Mouse (Mus musculus) forelimb bud, embryonic 11.5 days (tissue): ENCODE data around the gene Ifi209.
"Not testable (repeated sequence)": the region's sequence is repeated elsewhere in the genome, so short reads cannot be mapped to it uniquely, and the experiment has no call there.

Source experiments
- DNase-seq: peaks from one replicate; pipeline ENCODE4 v3.0.0-alpha.2; 2012; ENCODE audit warnings: low read depth, low spot score

Gene Ifi209

DNA sequence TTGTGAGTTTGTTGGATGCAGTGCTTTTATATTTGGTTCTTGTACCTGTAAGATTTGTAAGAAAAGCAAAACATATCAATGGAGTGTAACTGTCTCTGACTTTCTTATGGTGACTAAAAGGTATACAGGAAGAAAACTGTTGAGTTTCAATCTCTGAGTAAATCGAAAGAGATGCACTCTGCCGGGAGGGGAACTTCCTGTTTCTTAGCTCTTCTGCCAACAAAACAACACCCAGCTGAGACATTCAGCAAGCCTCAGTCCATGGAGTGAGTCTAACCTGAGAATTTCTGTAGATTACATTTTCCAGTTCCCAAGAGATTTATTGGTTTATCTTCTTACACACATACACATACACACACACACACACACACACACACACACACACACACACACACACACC, at the start of gene Ifi209:
Ifi209 (plus strand) TSS at position 296 of the 400 bp plus-strand sequence.
- not testable (repeated sequence) for DNase-seq

- DNase-seq = not testable (repeated sequence)
These were observed 41.0 kb upstream of the Ifi209 start for GRCm38 (mm10) chr1:173589698-173590097.

- not testable (repeated sequence) for DNase-seq
These were observed 31.8 kb upstream of the Ifi209 start, which contains the start of gene Ifi213 for GRCm38 (mm10) chr1:173598838-173599494. Gene Ifi213, minus strand, starts transcription at chr1:173599274.

DNA sequence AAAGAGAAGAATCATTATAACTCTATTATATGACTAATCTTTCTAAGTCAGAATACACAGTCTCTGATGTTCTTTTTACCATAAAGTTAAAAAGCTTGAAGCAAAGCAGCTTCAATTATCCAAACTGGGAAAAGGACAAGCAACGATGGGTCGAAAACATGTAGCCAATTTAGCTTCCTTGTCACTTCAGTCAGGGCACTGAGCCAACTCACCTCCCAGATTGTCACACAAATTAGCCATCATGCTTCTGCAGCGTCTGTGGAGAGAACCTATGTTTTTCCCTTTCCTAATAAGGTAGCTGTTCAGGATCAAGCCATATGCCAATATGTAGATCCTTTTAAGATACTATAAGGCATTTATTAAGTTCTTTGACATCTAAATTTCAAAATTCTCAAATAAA, 20.4 kb upstream of the Ifi209 start:
- DNase-seq = not testable (repeated sequence)

GRCm38 (mm10) chr1:173622216-173622615, 8.5 kb upstream of the Ifi209 start:
- not testable (repeated sequence) for DNase-seq

DNA sequence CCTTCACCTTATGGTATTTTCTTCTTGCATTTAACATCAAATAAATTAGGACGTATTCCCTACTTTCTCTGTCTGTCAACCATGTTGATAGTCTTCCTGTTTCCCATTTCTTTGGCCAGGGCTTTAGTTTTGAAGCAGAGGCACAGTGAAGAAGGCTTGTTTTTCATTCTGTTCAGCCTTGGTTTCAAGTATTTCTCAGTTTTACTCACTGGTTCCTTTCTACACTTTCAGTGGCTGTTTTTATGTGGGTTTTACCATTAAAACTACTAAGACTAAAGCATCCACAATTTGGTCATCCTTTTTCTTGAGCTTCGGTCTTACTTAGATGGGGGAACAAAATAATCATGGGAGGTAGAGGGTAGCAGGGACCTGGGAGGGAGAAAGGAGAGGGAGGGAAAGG, 6.7 kb upstream of the Ifi209 start:
- DNase-seq = no peak

- no peak for DNase-seq
These were observed 4.0 kb upstream of the Ifi209 start for GRCm38 (mm10) chr1:173626686-173627085.

DNA sequence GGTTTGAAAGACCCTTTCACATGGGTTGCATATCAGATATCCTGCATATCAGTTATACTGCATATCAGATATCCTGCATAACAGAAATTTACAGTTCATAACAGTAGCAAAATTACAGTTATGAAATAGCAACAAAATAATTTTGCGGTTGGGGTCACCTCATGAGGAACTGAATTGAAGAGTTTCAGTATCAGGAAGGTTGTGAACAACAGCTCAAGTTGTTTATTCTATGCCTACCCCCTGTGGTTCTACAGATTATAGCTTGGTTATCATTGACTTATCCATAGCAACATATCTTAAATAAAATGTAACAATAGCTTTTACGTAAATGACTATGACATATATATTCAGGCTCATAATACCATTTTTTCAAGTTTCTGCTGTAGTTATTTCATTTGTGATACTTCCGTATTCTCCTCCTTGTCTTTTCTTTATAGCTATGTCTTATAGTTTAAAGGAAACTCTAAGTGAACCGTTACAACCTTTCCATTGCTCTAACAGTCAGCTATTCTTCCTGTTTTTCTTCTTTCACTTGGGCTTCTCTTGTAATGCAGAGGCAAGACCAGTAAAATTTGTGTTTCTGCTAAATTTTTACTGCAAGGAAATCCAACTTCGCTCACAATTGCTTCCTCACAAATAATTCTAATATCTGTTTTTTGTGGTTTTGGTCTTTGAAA, 3.4 kb downstream of the Ifi209 start:
- no peak for DNase-seq

GRCm38 (mm10) chr1:173645393-173645792, 14.7 kb downstream of the Ifi209 start:
- DNase-seq = no peak

- no peak for DNase-seq
These were observed 27.3 kb downstream of the Ifi209 start for GRCm38 (mm10) chr1:173657973-173658372.

DNA sequence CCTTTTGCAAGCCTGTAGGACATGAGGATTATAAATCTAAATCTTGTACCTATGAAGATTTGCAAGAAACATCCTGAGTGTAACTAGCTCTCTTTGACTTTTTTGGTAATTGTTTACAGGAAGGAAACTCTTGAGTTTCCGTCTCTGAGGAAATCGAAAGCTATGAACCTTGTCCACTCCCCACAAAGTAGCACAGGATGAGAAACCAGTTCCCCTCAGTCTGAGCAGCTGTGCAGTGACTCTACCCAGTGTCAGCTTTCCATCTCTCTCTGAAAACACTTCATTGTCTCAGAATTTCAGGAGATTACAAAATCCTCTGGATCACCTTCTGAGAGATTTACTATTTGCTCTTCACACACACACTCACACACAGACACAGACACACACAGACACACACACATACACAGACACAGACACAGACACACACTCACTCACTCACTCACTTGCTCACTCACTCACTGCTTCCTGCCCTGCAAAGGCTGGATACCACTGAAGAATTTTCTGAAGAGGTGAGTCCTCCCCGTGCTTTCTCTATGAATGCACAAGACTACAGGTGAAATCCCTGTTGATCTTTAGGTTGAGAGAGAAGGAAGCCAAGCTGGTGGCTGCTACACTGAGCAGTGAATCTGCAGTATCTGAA, 42.9 kb downstream of the Ifi209 start, which contains the start of gene Ifi208:
Ifi208 (plus strand) TSS at position 218 of the 640 bp plus-strand sequence.
- not testable (repeated sequence) for DNase-seq

DNA sequence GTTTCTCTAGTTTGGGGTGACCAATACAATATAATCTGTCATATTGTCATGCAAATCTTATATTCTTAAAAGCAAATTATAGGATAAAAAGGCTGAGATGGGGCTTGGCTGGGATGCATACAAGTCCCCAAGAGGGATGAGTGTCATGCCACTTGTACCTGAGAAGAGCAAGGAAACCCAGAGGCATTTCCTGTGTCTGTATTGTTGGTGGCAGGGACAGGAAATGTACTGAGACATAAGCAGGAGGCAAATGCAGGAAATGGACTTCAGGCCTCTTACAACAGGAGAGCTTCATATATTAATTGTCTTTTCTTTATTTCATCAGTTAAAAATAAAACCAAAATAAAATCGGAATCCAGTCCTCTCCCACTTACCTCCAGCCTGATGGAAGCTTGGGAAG, 47.9 kb downstream of the Ifi209 start:
- not testable (repeated sequence) for DNase-seq

DNA sequence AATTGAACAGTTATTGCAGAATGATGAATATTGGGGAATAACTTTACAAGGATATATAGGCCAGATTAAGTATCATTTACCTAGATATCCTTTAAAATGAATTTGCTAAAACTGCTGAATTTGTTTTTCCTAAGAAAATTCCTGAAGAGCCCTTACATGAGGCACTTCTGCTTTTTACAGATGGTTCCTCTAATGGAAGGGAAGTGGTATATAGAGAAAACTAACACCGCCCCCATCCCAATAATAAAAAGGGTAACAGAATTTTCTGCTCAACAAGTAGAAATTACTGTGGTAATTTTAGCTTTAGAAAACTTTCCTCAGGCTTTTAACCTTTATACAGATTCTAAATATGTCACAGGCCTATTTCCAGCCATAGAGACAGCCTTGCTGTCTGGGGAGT, 63.6 kb downstream of the Ifi209 start:
- DNase-seq = no peak
